Mouse (Mus musculus): ENCODE measurements at regions not wholly inside any gene's neighbourhood (a gene's known extent, or its start where the extent isn't known, plus 50 kb on each side); places are given as distances from the start of the nearest gene placed in this dataset.

- H3K4me2 ChIP-seq (replicated peaks; ENCODE audit: low read depth, low read length): no peak overlapping the region
- H3K4me3 ChIP-seq (ENCODE audit: low read depth, low read length): no peak overlapping the region
- ATAC-seq (ENCODE audit: low FRiP score) (no peak), DNase-seq (ENCODE audit: low spot score) (no peak)
- H3K27ac ChIP-seq (ENCODE audit: low read depth, low read length): no peak overlapping the region
- no peaks in the 10 kb centered on the region for H3K27me3 ChIP-seq (ENCODE audit: control insufficient read depth, insufficient read depth, low read length)
- H3K36me3 ChIP-seq (ENCODE audit: control insufficient read depth, insufficient read depth, low read length): no peaks in the 10 kb centered on the region
- no peak overlapping the region for H3K9ac ChIP-seq (ENCODE audit: low read depth, low read length)
- H3K4me1 ChIP-seq (replicated peaks; ENCODE audit: control insufficient read depth, insufficient read depth, low read length): no peaks in the 10 kb centered on the region
- H3K9me3 ChIP-seq (ENCODE audit: control insufficient read depth, low read length): no peaks in the 10 kb centered on the region
- WGBS: 84% methylated on average over 3 of the region's 3 CpGs
These were observed 128.3 kb downstream of the Actr3 start for GRCm38 (mm10) chr1:125307223-125307622.

- Histone ChIP-seq H3K9ac (ENCODE audit: low read depth, low read length) (no peak overlapping the region), H3K4me3 (ENCODE audit: low read depth, low read length) (no peak overlapping the region), H3K4me1 (replicated peaks; ENCODE audit: control insufficient read depth, insufficient read depth, low read length) (no peaks in the 10 kb centered on the region), H3K4me2 (replicated peaks; ENCODE audit: low read depth, low read length) (no peak overlapping the region), H3K27ac (ENCODE audit: low read depth, low read length) (no peak overlapping the region), H3K36me3 (ENCODE audit: control insufficient read depth, insufficient read depth, low read length) (no peaks in the 10 kb centered on the region), H3K9me3 (ENCODE audit: control insufficient read depth, low read length) (no peaks in the 10 kb centered on the region), H3K27me3 (ENCODE audit: control insufficient read depth, insufficient read depth, low read length) (no peaks in the 10 kb centered on the region)
- ATAC-seq (ENCODE audit: low FRiP score): no peak
- WGBS: 88% methylated on average over 5 of the region's 5 CpGs
- DNase-seq (ENCODE audit: low spot score): no peak
These were observed 136.9 kb downstream of the Actr3 start for GRCm38 (mm10) chr1:125298520-125299090.

GRCm38 (mm10) chr1:125295646-125296045 is 139.9 kb downstream of the Actr3 start:
- Histone ChIP-seq H3K4me1 (replicated peaks; ENCODE audit: control insufficient read depth, insufficient read depth, low read length) (no peaks in the 10 kb centered on the region), H3K4me2 (replicated peaks; ENCODE audit: low read depth, low read length) (no peak overlapping the region), H3K4me3 (ENCODE audit: low read depth, low read length) (no peak overlapping the region), H3K27me3 (ENCODE audit: control insufficient read depth, insufficient read depth, low read length) (no peaks in the 10 kb centered on the region), H3K9me3 (ENCODE audit: control insufficient read depth, low read length) (no peaks in the 10 kb centered on the region), H3K36me3 (ENCODE audit: control insufficient read depth, insufficient read depth, low read length) (no peaks in the 10 kb centered on the region), H3K27ac (ENCODE audit: low read depth, low read length) (no peak overlapping the region), H3K9ac (ENCODE audit: low read depth, low read length) (no peak overlapping the region)
- WGBS: 88% methylated on average over 3 of the region's 3 CpGs
- no peak for ATAC-seq (ENCODE audit: low FRiP score)
- no peak for DNase-seq (ENCODE audit: low spot score)

- Histone ChIP-seq H3K27ac (ENCODE audit: low read depth, low read length) (no peak overlapping the region), H3K27me3 (ENCODE audit: control insufficient read depth, insufficient read depth, low read length) (no peaks in the 10 kb centered on the region), H3K4me2 (replicated peaks; ENCODE audit: low read depth, low read length) (no peak overlapping the region), H3K9ac (ENCODE audit: low read depth, low read length) (no peak overlapping the region), H3K9me3 (ENCODE audit: control insufficient read depth, low read length) (no peaks in the 10 kb centered on the region), H3K4me3 (ENCODE audit: low read depth, low read length) (no peak overlapping the region), H3K36me3 (ENCODE audit: control insufficient read depth, insufficient read depth, low read length) (no peaks in the 10 kb centered on the region), H3K4me1 (replicated peaks; ENCODE audit: control insufficient read depth, insufficient read depth, low read length) (no peaks in the 10 kb centered on the region)
- no peak for DNase-seq (ENCODE audit: low spot score)
- ATAC-seq (ENCODE audit: low FRiP score): no peak
- 94% methylated on average over 12 of the region's 12 CpGs for WGBS
These were observed 145.1 kb downstream of the Actr3 start for GRCm38 (mm10) chr1:125290320-125291021.

GRCm38 (mm10) chr1:125286347-125286746 is 149.2 kb downstream of the Actr3 start:
- H3K27ac ChIP-seq (ENCODE audit: low read depth, low read length): no peak overlapping the region
- no peaks in the 10 kb centered on the region for H3K4me1 ChIP-seq (replicated peaks; ENCODE audit: control insufficient read depth, insufficient read depth, low read length)
- WGBS: 67% methylated on average over 2 of the region's 2 CpGs
- no peaks in the 10 kb centered on the region for H3K9me3 ChIP-seq (ENCODE audit: control insufficient read depth, low read length)
- no peak overlapping the region for H3K4me2 ChIP-seq (replicated peaks; ENCODE audit: low read depth, low read length)
- no peaks in the 10 kb centered on the region for H3K27me3 ChIP-seq (ENCODE audit: control insufficient read depth, insufficient read depth, low read length)
- ATAC-seq (ENCODE audit: low FRiP score): no peak
- DNase-seq (ENCODE audit: low spot score): no peak
- no peaks in the 10 kb centered on the region for H3K36me3 ChIP-seq (ENCODE audit: control insufficient read depth, insufficient read depth, low read length)
- no peak overlapping the region for H3K9ac ChIP-seq (ENCODE audit: low read depth, low read length)
- H3K4me3 ChIP-seq (ENCODE audit: low read depth, low read length): no peak overlapping the region

- ATAC-seq (ENCODE audit: low FRiP score) (no peak), DNase-seq (ENCODE audit: low spot score) (no peak)
- Histone ChIP-seq H3K9ac (ENCODE audit: low read depth, low read length) (no peak overlapping the region), H3K4me1 (replicated peaks; ENCODE audit: control insufficient read depth, insufficient read depth, low read length) (no peaks in the 10 kb centered on the region), H3K4me3 (ENCODE audit: low read depth, low read length) (no peak overlapping the region), H3K9me3 (ENCODE audit: control insufficient read depth, low read length) (no peaks in the 10 kb centered on the region), H3K4me2 (replicated peaks; ENCODE audit: low read depth, low read length) (no peak overlapping the region), H3K27ac (ENCODE audit: low read depth, low read length) (no peak overlapping the region), H3K36me3 (ENCODE audit: control insufficient read depth, insufficient read depth, low read length) (no peaks in the 10 kb centered on the region), H3K27me3 (ENCODE audit: control insufficient read depth, insufficient read depth, low read length) (no peaks in the 10 kb centered on the region)
- WGBS: 79% methylated on average over 2 of the region's 2 CpGs
These were observed 150.8 kb downstream of the Actr3 start for GRCm38 (mm10) chr1:125284693-125285092.

- Histone ChIP-seq H3K27ac (ENCODE audit: low read depth, low read length) (no peak overlapping the region), H3K4me3 (ENCODE audit: low read depth, low read length) (no peak overlapping the region), H3K27me3 (ENCODE audit: control insufficient read depth, insufficient read depth, low read length) (no peaks in the 10 kb centered on the region), H3K9me3 (ENCODE audit: control insufficient read depth, low read length) (no peaks in the 10 kb centered on the region), H3K4me2 (replicated peaks; ENCODE audit: low read depth, low read length) (no peak overlapping the region), H3K4me1 (replicated peaks; ENCODE audit: control insufficient read depth, insufficient read depth, low read length) (no peaks in the 10 kb centered on the region), H3K36me3 (ENCODE audit: control insufficient read depth, insufficient read depth, low read length) (no peaks in the 10 kb centered on the region), H3K9ac (ENCODE audit: low read depth, low read length) (no peak overlapping the region)
- DNase-seq (ENCODE audit: low spot score): no peak
- 68% methylated on average over 2 of the region's 2 CpGs for WGBS
- no peak for ATAC-seq (ENCODE audit: low FRiP score)
These were observed 161.8 kb downstream of the Actr3 start for GRCm38 (mm10) chr1:125273752-125274151.

GRCm38 (mm10) chr1:125263684-125264083 is 171.8 kb downstream of the Actr3 start:
- 79% methylated on average over 6 of the region's 6 CpGs for WGBS
- no peaks in the 10 kb centered on the region for H3K36me3 ChIP-seq (ENCODE audit: control insufficient read depth, insufficient read depth, low read length)

GRCm38 (mm10) chr1:125263068-125263467 is 172.5 kb downstream of the Actr3 start:
- Histone ChIP-seq H3K36me3 (ENCODE audit: control insufficient read depth, insufficient read depth, low read length) (no peaks in the 10 kb centered on the region), H3K27me3 (ENCODE audit: control insufficient read depth, insufficient read depth, low read length) (no peaks in the 10 kb centered on the region), H3K27ac (ENCODE audit: low read depth, low read length) (no peak overlapping the region), H3K9ac (ENCODE audit: low read depth, low read length) (no peak overlapping the region), H3K4me2 (replicated peaks; ENCODE audit: low read depth, low read length) (no peak overlapping the region), H3K9me3 (ENCODE audit: control insufficient read depth, low read length) (no peaks in the 10 kb centered on the region), H3K4me1 (replicated peaks; ENCODE audit: control insufficient read depth, insufficient read depth, low read length) (no peaks in the 10 kb centered on the region), H3K4me3 (ENCODE audit: low read depth, low read length) (no peak overlapping the region)
- ATAC-seq (ENCODE audit: low FRiP score) (no peak), DNase-seq (ENCODE audit: low spot score) (no peak)
- 89% methylated on average over 6 of the region's 6 CpGs for WGBS

More at GRCm38 (mm10) chr1:125263684-125264083, 171.8 kb downstream of the Actr3 start:
- Histone ChIP-seq H3K9ac (ENCODE audit: low read depth, low read length) (no peak overlapping the region), H3K9me3 (ENCODE audit: control insufficient read depth, low read length) (no peaks in the 10 kb centered on the region), H3K4me2 (replicated peaks; ENCODE audit: low read depth, low read length) (no peak overlapping the region), H3K4me3 (ENCODE audit: low read depth, low read length) (no peak overlapping the region), H3K4me1 (replicated peaks; ENCODE audit: control insufficient read depth, insufficient read depth, low read length) (no peaks in the 10 kb centered on the region), H3K27ac (ENCODE audit: low read depth, low read length) (no peak overlapping the region), H3K27me3 (ENCODE audit: control insufficient read depth, insufficient read depth, low read length) (no peaks in the 10 kb centered on the region)
- ATAC-seq (ENCODE audit: low FRiP score) (no peak), DNase-seq (ENCODE audit: low spot score) (no peak)
